Mouse (Mus musculus) gastrocnemius, postnatal 25 days (tissue): ENCODE results near the gene Gm10318. TPM values are rescaled to one million over a fixed set of nuclear protein-coding genes. Genes with fewer than 3 reads are reported as not detected.

Experiments used
- DNase-seq: peaks from one replicate; pipeline ENCODE4 v3.0.0; 2022
- long read RNA-seq, 2 experiments: library from polyadenylated mRNA; stranded (forward); transcript quantifications; one replicate each; pipeline ENCODE4 v2.0.0; 2021
- total RNA-seq, 2 experiments: library from RNA; stranded (reverse); gene quantifications; 1 replicate in 1 of 2; 2 replicates in 1 of 2; pipeline ENCODE4 v1.2.3; 2021

Gm10318 gene
- total RNA-seq: not detected
- long read RNA-seq, experiment 1: 0 reads
- long read RNA-seq, experiment 2: 0 reads

GRCm38 (mm10) chr10:77852559-77852958 lies at the start of gene Gm10318:
Gene Gm10318, plus strand, starts transcription at chr10:77852859.
- no peak for DNase-seq

GRCm38 (mm10) chr10:77804095-77804494 lies 48.6 kb upstream of the Gm10318 start:
- DNase-seq: no peak

DNA sequence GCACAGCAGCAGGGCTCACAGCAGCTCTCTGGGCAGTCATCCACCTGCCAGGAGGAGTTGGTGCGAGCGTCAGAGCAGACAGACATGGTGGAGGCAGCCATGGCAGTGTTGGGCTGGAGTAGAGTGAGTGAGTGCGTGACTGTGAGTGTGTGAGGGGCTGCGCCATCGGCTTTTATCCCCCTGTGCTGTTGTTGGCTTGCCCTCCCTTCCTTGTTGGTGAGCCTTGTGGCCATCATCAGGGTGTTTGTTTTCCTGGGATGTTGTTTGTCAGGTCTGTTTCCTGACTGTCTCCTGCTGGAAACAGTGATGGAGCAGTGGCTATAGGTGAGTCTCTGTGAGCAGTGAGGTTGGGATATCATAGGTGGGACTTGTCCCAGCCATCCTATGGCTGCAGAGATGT lies 40.9 kb upstream of the Gm10318 start, which contains the start of gene Gm9507:
Gm9507 (minus strand) TSS at position 101 of the 400 bp plus-strand sequence.
- DNase-seq: no peak

DNA sequence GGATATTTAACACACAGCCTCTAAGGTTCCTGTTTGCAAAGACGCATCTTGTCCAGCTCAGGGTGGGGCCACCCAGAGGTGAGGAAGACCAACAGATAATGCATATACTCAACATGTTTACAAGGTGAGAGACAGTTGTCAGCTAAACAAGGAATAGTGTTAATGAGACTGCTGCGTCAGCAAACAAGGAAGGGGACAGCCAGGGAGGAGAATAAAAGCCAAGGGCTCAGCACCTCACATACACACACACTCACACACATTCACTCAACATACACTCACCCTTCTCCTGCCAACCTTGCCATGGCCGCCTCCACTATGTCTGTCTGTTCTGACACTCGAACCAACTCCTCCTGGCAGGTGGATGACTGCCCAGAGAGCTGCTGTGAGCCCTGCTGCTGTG lies 38.3 kb upstream of the Gm10318 start, which contains the start of gene Gm2696:
Gm2696 (plus strand) TSS at position 301 of the 400 bp plus-strand sequence.
- DNase-seq: no peak

DNA sequence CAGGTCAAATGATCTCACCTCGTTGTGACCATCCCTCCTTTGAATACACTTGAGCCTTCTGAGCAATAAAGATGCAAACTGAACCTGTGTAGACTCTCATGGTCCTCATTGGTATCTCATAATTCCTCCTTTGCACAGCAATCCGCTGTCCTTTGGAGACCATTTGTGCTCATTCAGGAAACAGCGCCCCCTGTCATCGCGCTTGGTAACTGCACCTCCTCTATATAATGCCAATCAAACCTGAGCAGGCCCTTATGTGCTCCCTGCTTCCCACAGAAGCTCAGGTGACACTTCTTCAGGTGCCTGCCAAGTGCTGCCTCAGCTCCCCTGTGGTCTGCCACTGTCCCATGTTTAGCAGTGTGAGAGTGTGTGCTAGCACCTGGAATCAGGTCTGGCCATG lies 37.1 kb upstream of the Gm10318 start:
- DNase-seq: no peak

DNA sequence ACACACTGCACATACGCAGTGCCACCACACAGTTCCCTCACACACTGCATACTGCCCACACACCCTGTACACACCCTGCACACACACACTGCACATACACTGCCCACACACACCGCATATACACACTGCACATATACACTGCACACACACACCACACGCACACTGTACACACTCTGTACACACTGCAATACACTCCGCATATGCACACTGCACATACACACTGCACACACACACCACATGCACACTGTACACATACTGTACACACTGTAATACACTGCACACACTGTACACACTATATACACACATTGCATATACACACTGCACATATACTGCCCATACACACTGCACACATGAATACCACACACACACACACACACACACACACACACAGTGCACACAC lies 34.1 kb upstream of the Gm10318 start:
- DNase-seq: no peak

DNA sequence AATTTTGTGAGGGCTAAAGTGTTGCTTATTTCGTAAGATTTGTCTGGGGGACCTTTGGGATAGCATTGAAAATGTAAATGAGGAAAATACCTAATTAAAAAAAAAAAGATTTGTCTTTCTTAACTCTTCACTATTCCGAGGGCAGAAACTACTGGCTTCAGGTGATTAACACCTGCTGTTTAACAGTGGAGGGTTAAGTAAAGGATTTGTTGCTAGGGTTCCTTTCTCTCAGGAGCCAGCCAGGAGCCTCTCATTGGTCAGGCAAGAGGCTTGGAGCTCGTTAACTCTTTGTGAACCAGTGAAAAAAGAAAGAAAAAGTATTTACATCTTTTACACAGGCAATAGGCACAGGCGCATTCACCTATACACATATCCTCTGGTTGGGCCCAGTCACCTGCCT lies 33.5 kb upstream of the Gm10318 start:
- no peak for DNase-seq

DNA sequence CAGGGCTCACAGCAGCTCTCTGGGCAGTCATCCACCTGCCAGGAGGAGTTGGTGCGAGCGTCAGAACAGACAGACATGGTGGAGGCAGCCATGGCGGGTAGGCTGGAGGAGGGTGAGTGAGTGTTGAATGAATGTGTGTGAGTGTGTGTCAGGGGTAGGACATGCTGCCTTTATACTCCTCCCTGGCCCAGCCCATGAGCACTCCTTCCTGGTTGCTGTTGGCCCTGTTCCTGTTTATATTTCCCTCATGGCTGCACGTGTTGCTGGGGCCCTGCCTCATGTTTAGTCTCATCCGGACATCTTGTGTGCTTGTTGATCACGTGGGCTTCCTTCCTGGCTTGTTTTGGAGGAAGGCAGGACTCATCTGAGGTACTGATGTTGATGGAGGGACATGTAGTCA lies 25.7 kb upstream of the Gm10318 start, which contains the start of gene Krtap10-4:
Krtap10-4 (minus strand) TSS at position 145 of the 400 bp plus-strand sequence.
- DNase-seq: no peak

GRCm38 (mm10) chr10:77835647-77836046 lies 17.0 kb upstream of the Gm10318 start, which contains the start of gene Krtap10-10:
Gene Krtap10-10, plus strand, starts transcription at chr10:77835947.
- no peak for DNase-seq

DNA sequence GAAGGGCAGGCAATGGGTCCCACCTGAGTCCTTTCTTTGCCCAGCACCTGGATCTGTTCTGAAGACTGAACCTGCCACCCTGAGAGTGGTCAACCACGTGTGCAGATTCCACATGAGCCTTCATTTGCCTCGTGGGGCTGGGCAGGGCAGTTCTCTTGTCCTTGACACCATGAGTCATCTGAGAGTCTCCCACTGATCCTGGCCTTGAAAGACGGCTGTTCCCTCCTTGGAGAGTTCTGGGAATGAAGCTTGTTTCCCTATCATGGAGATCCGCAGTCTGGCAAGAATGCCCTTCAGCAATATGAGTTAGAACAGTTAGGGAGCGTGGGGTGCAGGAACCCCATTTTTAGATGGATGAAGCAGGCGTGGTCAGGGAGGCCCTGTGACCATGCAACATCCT lies 13.7 kb upstream of the Gm10318 start:
- no peak for DNase-seq

DNA sequence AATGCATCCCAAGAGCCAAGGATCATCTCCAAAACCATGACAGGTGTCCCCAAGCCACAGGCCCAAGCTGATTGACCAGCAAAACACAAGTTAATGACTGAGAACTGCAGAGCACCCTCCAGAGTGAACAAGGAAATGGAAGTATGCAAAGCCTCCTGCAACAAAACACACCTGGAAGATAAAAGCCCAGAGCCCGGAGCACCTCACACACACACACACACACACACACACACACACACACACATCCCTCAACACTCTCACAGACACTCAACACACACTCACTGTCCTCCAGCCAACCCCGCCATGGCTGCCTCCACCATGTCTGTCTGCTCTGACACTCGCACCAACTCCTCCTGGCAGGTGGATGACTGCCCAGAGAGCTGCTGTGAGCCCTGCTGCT lies 6.2 kb upstream of the Gm10318 start, which contains the start of gene Gm36176:
Gm36176 (plus strand) TSS at position 301 of the 400 bp plus-strand sequence.
- no peak for DNase-seq

DNA sequence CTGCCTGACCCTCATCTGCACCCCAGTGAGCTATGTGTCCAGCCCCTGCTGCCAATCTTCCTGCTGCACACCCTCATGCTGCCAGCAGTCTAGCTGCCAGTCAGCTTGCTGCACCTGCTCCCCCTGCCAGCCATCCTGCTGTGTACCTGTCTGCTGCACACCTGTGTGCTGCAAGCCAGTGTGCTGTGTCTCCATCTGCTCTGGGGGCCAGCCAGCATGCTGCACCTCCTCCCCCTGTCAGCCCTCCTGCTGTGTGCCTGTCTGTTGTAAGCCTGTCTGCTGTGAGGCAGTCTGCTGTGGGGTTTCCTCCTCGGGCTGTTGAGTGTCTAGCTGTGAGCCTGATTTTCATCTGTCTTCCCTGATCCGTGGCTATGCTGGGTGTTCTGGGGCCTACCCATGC lies 5.7 kb upstream of the Gm10318 start:
- no peak for DNase-seq

GRCm38 (mm10) chr10:77847538-77847937 lies 5.1 kb upstream of the Gm10318 start:
- DNase-seq: no peak

GRCm38 (mm10) chr10:77861675-77862074 lies 9.0 kb downstream of the Gm10318 start, which contains the start of gene Gm3285:
Gene Gm3285, plus strand, starts transcription at chr10:77861975.
- DNase-seq: no peak

DNA sequence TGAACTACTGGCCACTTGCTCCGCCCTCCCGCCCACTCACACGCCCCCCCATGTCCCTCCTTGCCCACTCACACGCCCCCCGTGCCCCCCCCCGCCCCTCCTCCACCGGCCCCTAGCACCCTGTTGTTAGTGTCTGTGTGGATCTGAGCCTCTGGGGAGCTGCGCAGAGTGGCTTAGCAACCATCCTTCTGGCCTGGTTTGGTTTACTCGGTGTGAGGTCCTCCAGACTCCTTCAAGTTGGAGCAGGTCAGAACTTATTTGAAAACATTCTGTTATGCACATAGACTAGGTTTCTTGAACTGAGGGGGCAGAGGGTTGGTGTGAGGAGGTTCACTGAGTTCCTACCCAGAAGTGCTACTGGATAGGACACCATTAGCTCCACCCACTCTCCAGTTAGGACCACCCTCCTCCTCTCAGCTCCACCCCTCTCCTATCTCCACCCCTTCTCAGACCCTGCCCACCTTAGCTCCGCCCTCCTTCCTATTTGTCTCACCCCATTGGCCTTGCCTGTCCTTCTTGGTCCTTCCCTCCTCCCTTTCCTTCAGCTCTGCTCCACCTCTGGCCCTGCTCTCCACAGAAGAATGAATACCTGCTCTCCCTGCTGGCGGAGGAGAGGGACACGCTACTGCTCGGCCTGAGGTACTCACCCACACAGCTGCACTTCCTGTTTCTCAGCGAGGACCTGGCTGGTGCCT lies 11.6 kb downstream of the Gm10318 start:
- no peak for DNase-seq

- DNase-seq: no peak
Measured at GRCm38 (mm10) chr10:77864762-77865143, 12.1 kb downstream of the Gm10318 start.

DNA sequence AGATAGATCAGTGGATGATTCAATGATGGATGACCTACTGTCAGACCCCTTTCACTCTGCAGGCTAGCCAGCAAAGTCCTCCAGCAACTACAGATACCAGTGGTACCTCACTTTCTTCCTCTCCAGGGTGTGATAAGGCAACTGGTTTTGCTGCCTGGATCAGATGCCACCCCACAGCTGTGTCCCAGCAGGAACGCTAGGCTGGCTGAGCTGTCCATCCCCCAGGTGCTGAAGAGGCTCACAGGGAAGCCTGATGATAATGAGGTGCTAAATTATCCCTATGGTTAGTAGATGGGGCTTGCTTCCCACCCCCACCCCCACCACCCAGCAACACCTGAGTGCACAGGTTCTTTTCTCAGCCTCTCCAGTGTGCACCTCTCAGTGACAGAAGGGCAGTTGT lies 14.9 kb downstream of the Gm10318 start:
- no peak for DNase-seq

- no peak for DNase-seq
Measured at GRCm38 (mm10) chr10:77869651-77870050, 17.0 kb downstream of the Gm10318 start.

- no peak for DNase-seq
Measured at GRCm38 (mm10) chr10:77878985-77879384, 26.3 kb downstream of the Gm10318 start.

DNA sequence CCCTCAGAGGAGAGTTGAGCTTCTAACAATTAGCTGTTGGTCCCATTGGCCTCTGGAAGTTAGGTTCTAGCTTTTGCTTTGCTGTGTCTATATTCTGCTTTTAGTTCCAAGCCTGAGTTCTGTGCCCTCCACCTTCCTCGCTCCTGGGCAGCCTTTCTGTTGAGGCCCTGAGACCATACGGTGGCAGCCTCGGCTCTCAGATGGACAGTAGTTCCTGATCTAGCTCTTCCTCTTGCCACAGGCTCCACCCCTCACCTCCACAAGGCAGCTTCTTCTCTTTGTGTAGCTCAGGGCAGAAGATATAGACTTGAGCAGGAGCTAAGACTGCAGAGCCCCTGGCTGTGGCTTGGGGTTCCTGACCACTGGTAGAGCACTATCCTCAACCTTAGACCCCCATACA lies 27.6 kb downstream of the Gm10318 start:
- no peak for DNase-seq

DNA sequence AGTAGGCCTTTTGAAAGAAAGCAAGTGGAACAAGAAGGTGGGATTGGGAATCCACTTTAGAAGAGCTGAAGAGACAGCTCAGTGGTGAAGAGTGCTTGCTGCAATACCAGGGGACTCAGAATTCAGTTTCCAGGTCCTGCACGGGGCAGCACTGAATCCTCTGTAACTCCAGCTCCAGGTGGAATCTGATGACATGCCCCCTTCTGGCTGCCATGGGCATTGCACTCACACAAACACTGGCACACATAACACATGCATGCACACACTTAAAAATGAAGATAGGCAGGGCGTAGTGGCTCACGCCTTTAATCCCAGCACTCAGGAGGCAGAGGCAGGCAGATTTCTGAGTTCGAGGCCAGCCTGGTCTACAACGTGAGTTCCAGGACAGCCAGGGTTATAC lies 29.9 kb downstream of the Gm10318 start:
- DNase-seq: no peak

- DNase-seq: no peak
Measured at GRCm38 (mm10) chr10:77886007-77886747, 33.5 kb downstream of the Gm10318 start.

DNA sequence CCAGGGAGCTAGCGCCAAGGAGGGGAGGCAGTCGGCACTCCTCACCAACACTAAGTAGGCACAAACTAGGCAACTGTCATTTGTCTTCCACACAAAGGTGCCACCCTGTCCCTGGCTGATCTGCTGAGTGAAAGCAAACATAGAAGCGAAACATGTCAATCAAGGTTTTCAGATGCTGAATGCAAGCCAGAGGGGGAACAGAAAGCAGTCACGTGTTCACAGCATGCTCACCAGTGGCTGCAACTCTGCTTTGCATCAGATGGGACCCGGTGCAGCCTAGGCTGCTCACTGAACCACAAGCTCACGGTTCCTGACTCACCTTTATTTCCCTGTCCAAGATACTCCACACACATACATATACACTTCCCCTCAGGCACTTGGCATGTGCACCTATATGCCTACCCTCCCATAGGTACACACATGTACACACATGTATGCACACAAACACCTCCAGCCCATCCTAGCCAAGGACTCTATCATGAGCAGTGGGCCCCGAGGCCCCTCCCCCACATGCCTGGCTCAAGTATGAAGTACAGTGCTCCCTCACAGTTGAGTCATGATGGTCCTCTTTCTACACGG lies 38.4 kb downstream of the Gm10318 start:
- DNase-seq: no peak
